Mouse (Mus musculus) heart, adult 8-10 months (tissue): ENCODE measurements around the gene Chrna10. TPM values are rescaled to one million over a fixed set of nuclear protein-coding genes. Genes with fewer than 3 reads are reported as not detected.

Experiments
- DNase-seq: peaks from one replicate; pipeline ENCODE4 v3.0.0; 2022; ENCODE audit warnings: low spot score
- total RNA-seq, 4 experiments: library from RNA; stranded (reverse); gene quantifications; 2 replicates each; pipeline ENCODE4 v1.2.4; 2022

The Chrna10 gene
- not detected for total RNA-seq

GRCm38 (mm10) chr7:102116579-102117331 lies at the start of gene Chrna10:
Gene Chrna10 (minus strand): TSS chr7:102116828.
- DNase-seq, result no peak

- DNase-seq, result no peak
These were observed 37.1 kb upstream of the Chrna10 start for GRCm38 (mm10) chr7:102153691-102154090.

- no peak for DNase-seq
These were observed 21.3 kb upstream of the Chrna10 start for GRCm38 (mm10) chr7:102137898-102138297.

- DNase-seq, result no peak
These were observed 20.8 kb upstream of the Chrna10 start for GRCm38 (mm10) chr7:102137464-102137863.

GRCm38 (mm10) chr7:102132395-102132794 lies 15.8 kb upstream of the Chrna10 start:
- DNase-seq, result peak; percentile 26

- no peak for DNase-seq
These were observed 3.7 kb upstream of the Chrna10 start for GRCm38 (mm10) chr7:102120326-102120725.

GRCm38 (mm10) chr7:102117382-102117781 lies 754 bp upstream of the Chrna10 start:
- no peak for DNase-seq

GRCm38 (mm10) chr7:102113151-102113729 lies 3.4 kb downstream of the Chrna10 start:
- no peak for DNase-seq

- no peak for DNase-seq
These were observed 6.9 kb downstream of the Chrna10 start for GRCm38 (mm10) chr7:102109746-102110145.

GRCm38 (mm10) chr7:102109171-102109570 lies 7.5 kb downstream of the Chrna10 start, which contains the start of gene Art5:
Gene Art5 (minus strand): TSS chr7:102109489.
- DNase-seq, result no peak

GRCm38 (mm10) chr7:102108206-102108605 lies 8.4 kb downstream of the Chrna10 start:
- no peak for DNase-seq

GRCm38 (mm10) chr7:102106700-102107141 lies 9.9 kb downstream of the Chrna10 start:
- no peak for DNase-seq

- DNase-seq, result no peak
These were observed 12.5 kb downstream of the Chrna10 start for GRCm38 (mm10) chr7:102104126-102104525.

GRCm38 (mm10) chr7:102103555-102103954 lies 13.1 kb downstream of the Chrna10 start:
- no peak for DNase-seq

- DNase-seq, result no peak
These were observed 13.9 kb downstream of the Chrna10 start for GRCm38 (mm10) chr7:102102696-102103095.

GRCm38 (mm10) chr7:102102241-102102640 lies 14.4 kb downstream of the Chrna10 start:
- no peak for DNase-seq

GRCm38 (mm10) chr7:102101487-102101886 lies 15.1 kb downstream of the Chrna10 start, which contains the start of gene Art1:
Gene Art1 (plus strand): TSS chr7:102101743.
- peak; percentile 51 for DNase-seq

GRCm38 (mm10) chr7:102100868-102101267 lies 15.8 kb downstream of the Chrna10 start:
- DNase-seq, result no peak

GRCm38 (mm10) chr7:102099760-102100661 lies 16.6 kb downstream of the Chrna10 start:
- DNase-seq, result peak; percentile 45

GRCm38 (mm10) chr7:102087336-102087735 lies 29.3 kb downstream of the Chrna10 start:
- no peak for DNase-seq

GRCm38 (mm10) chr7:102084041-102084696 lies 32.5 kb downstream of the Chrna10 start:
- DNase-seq, result no peak
